Mouse (Mus musculus) embryonic facial prominence, embryonic 13.5 days (tissue): Measurements from ENCODE around the gene Nwd1. TPM values are rescaled to one million over a fixed set of nuclear protein-coding genes. Genes with fewer than 3 reads are reported as not detected.

Source experiments
- ATAC-seq: fragments of 200-750 bp; cut with Nextera tagmentation; 2 replicates; pipeline ENCODE4 v1.8.0; 2017; ENCODE audit warnings: low read depth; ENCODE audit not compliant: insufficient number of reproducible peaks, insufficient read depth, low FRiP score, low TSS enrichment
- H3K27ac ChIP-seq: fragments of 300-500 bp; sonication (generic); 2 replicates; pipeline ENCODE4 v1.5.1; 2015; ENCODE audit warnings: moderate library complexity, mild to moderate bottlenecking, inconsistent platforms
- H3K27me3 ChIP-seq: fragments of 300-500 bp; sonication (generic); 2 replicates; pipeline ENCODE4 v1.6.1; 2015; ENCODE audit warnings: mild to moderate bottlenecking, inconsistent platforms
- H3K36me3 ChIP-seq: fragments of 300-500 bp; sonication (generic); 2 replicates; pipeline ENCODE4 v1.6.1; 2015; ENCODE audit warnings: mild to moderate bottlenecking, inconsistent platforms
- H3K4me1 ChIP-seq: fragments of 300-500 bp; sonication (generic); 2 replicates; pipeline ENCODE4 v1.6.1; 2015; ENCODE audit warnings: inconsistent platforms
- H3K4me2 ChIP-seq: fragments of 300-500 bp; sonication (generic); 2 replicates; pipeline ENCODE4 v1.6.1; 2015; ENCODE audit warnings: moderate library complexity, mild to moderate bottlenecking, inconsistent platforms
- H3K4me3 ChIP-seq: fragments of 300-500 bp; sonication (generic); 2 replicates; pipeline ENCODE4 v1.5.1; 2015; ENCODE audit warnings: mild to moderate bottlenecking, inconsistent platforms
- H3K9ac ChIP-seq: fragments of 300-500 bp; sonication (generic); 2 replicates; pipeline ENCODE4 v1.6.1; 2015; ENCODE audit warnings: mild to moderate bottlenecking, inconsistent platforms
- H3K9me3 ChIP-seq: fragments of 300-500 bp; sonication (generic); 2 replicates; pipeline ENCODE4 v1.6.1; 2016; ENCODE audit warnings: inconsistent platforms
- WGBS: fragments of 180-500 bp; shearing (Covaris S2); methylation state at CpG from one replicate; pipeline ENCODE4 v1.1.7; 2015; ENCODE audit warnings: mixed read lengths; 5-methylcytosine and 5-hydroxymethylcytosine counted together
- polyA plus RNA-seq: library from polyadenylated mRNA; unstranded; fragments of >200 nt; fragmentation: Nextera tagmentation; extraction: Ambion mirVana; gene quantifications from 2 replicates; pipeline ENCODE4 v1.2.1, GENCODE M21; 2015

Gene Nwd1
- polyA plus RNA-seq, 1 experiment from 2014 or later = 0.10 TPM

GRCm38 (mm10) chr8:72753165-72753564 is 106.7 kb downstream of the Nwd1 start:
- Histone ChIP-seq H3K4me2 (no peak overlapping the region), H3K36me3 (peaks cover 95% of the 10 kb centered on the region), H3K4me3 (no peak overlapping the region), H3K4me1 (no peaks in the 10 kb centered on the region), H3K9ac (no peak overlapping the region), H3K27me3 (no peaks in the 10 kb centered on the region), H3K27ac (no peak overlapping the region), H3K9me3 (no peaks in the 10 kb centered on the region)
- no peak for ATAC-seq
- WGBS = 96% methylated on average over 9 of the region's 9 CpGs

- no peak overlapping the region for H3K27ac ChIP-seq
- no peaks in the 10 kb centered on the region for H3K4me1 ChIP-seq
- no peak overlapping the region for H3K9ac ChIP-seq
- H3K4me3 ChIP-seq = no peak overlapping the region
- no peaks in the 10 kb centered on the region for H3K27me3 ChIP-seq
- no peak overlapping the region for H3K4me2 ChIP-seq
- H3K9me3 ChIP-seq = no peaks in the 10 kb centered on the region
- WGBS = 87% methylated on average over 2 of the region's 2 CpGs
- peaks cover 95% of the 10 kb centered on the region for H3K36me3 ChIP-seq
- ATAC-seq = no peak
These were observed 107.3 kb downstream of the Nwd1 start for GRCm38 (mm10) chr8:72753781-72754180.

- H3K4me1 ChIP-seq = no peaks in the 10 kb centered on the region
- peaks cover 86% of the 10 kb centered on the region for H3K36me3 ChIP-seq
- H3K9ac ChIP-seq = no peak overlapping the region
- no peak overlapping the region for H3K4me2 ChIP-seq
- H3K27me3 ChIP-seq = no peaks in the 10 kb centered on the region
- H3K9me3 ChIP-seq = no peaks in the 10 kb centered on the region
- H3K4me3 ChIP-seq = no peak overlapping the region
- ATAC-seq = no peak
- 97% methylated on average over 2 of the region's 2 CpGs for WGBS
- no peak overlapping the region for H3K27ac ChIP-seq
These were observed 109.5 kb downstream of the Nwd1 start for GRCm38 (mm10) chr8:72756031-72756430.

GRCm38 (mm10) chr8:72756771-72757390 is 110.4 kb downstream of the Nwd1 start:
- ATAC-seq = 0 out of 2 replicates have a peak, but pooled peaks have one; percentile 4
- 97% methylated on average over 35 of the region's 35 CpGs for WGBS
- Histone ChIP-seq H3K4me3 (no peak overlapping the region), H3K27ac (no peak overlapping the region), H3K9ac (no peak overlapping the region), H3K9me3 (no peaks in the 10 kb centered on the region), H3K27me3 (no peaks in the 10 kb centered on the region), H3K4me1 (no peaks in the 10 kb centered on the region), H3K36me3 (peaks cover 77% of the 10 kb centered on the region), H3K4me2 (no peak overlapping the region)

- H3K4me2 ChIP-seq = no peak overlapping the region
- no peaks in the 10 kb centered on the region for H3K27me3 ChIP-seq
- no peak overlapping the region for H3K27ac ChIP-seq
- H3K9ac ChIP-seq = no peak overlapping the region
- no peaks in the 10 kb centered on the region for H3K4me1 ChIP-seq
- H3K4me3 ChIP-seq = no peak overlapping the region
- WGBS = 89% methylated on average over 15 of the region's 15 CpGs
- ATAC-seq = no peak
- H3K9me3 ChIP-seq = no peaks in the 10 kb centered on the region
- H3K36me3 ChIP-seq = peaks cover 70% of the 10 kb centered on the region
These were observed 111.1 kb downstream of the Nwd1 start for GRCm38 (mm10) chr8:72757426-72758195.

- no peak overlapping the region for H3K4me3 ChIP-seq
- no peaks in the 10 kb centered on the region for H3K27me3 ChIP-seq
- no peak overlapping the region for H3K4me2 ChIP-seq
- H3K9ac ChIP-seq = no peak overlapping the region
- ATAC-seq = no peak
- no peaks in the 10 kb centered on the region for H3K9me3 ChIP-seq
- H3K4me1 ChIP-seq = no peaks in the 10 kb centered on the region
- H3K36me3 ChIP-seq = peaks cover 63% of the 10 kb centered on the region
- H3K27ac ChIP-seq = no peak overlapping the region
These were observed 111.8 kb downstream of the Nwd1 start for GRCm38 (mm10) chr8:72758310-72758709.

DNA sequence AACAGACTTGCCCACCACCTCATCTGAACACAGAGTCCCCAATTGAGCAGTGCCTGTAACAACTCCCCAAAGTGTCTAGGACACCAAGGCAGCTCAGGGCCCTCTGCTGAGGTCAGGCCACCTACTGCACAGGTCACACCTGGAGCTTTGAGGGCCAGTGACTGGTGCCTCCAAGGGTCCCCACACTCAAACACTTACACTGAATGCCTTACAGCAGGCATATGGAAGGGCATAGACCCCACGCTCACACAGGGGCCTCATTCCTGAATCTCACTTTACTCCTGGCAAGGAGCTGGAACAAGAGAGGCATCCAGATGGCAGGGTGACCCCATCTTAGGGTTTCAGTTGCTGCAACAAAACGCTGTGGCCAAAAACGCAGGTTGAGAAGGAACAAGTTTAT is 113.7 kb downstream of the Nwd1 start:
- Histone ChIP-seq H3K9me3 (no peaks in the 10 kb centered on the region), H3K9ac (no peak overlapping the region), H3K4me3 (no peak overlapping the region), H3K4me1 (no peaks in the 10 kb centered on the region), H3K4me2 (no peak overlapping the region), H3K27me3 (no peaks in the 10 kb centered on the region), H3K36me3 (peaks cover 49% of the 10 kb centered on the region), H3K27ac (no peak overlapping the region)
- 93% methylated on average over 3 of the region's 3 CpGs for WGBS
- no peak for ATAC-seq

- no peaks in the 10 kb centered on the region for H3K4me1 ChIP-seq
These were observed 115.0 kb downstream of the Nwd1 start, which contains the start of gene F2rl3 for GRCm38 (mm10) chr8:72761322-72762051. F2rl3 (plus strand) TSS chr8:72761880.

DNA sequence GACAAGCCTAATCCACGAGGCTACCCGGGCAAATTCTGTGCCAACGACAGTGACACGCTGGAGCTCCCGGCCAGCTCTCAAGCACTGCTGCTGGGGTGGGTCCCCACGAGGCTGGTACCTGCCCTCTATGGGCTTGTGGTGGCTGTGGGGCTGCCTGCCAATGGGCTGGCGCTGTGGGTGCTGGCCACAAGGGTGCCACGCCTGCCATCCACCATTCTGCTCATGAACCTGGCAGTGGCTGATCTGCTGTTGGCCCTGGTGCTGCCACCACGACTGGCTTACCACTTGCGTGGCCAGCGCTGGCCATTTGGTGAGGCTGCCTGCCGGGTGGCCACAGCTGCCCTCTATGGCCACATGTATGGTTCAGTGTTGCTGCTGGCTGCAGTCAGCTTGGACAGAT is 115.8 kb downstream of the Nwd1 start:
- peaks cover 28% of the 10 kb centered on the region for H3K36me3 ChIP-seq
- H3K4me3 ChIP-seq = no peak overlapping the region
- H3K9ac ChIP-seq = no peak overlapping the region
- H3K4me1 ChIP-seq = peaks cover 4% of the 10 kb centered on the region; the same call in 1 of the 2 replicates
- no peaks in the 10 kb centered on the region for H3K27me3 ChIP-seq
- ATAC-seq = no peak
- no peak overlapping the region for H3K4me2 ChIP-seq
- H3K9me3 ChIP-seq = no peaks in the 10 kb centered on the region
- WGBS = 94% methylated on average over 12 of the region's 12 CpGs
- no peak overlapping the region for H3K27ac ChIP-seq

More at GRCm38 (mm10) chr8:72761322-72762051, 115.0 kb downstream of the Nwd1 start, which contains the start of gene F2rl3:
- no peaks in the 10 kb centered on the region for H3K27me3 ChIP-seq
- ATAC-seq = no peak
- 75% methylated on average over 7 of the region's 7 CpGs for WGBS
- H3K36me3 ChIP-seq = peaks cover 36% of the 10 kb centered on the region
- H3K9ac ChIP-seq = no peak within 1 kb of the TSS
- no peak within 1 kb of the TSS for H3K4me3 ChIP-seq
- H3K4me2 ChIP-seq = no peak within 1 kb of the TSS
- no peaks in the 10 kb centered on the region for H3K9me3 ChIP-seq
- no peak within 1 kb of the TSS for H3K27ac ChIP-seq

DNA sequence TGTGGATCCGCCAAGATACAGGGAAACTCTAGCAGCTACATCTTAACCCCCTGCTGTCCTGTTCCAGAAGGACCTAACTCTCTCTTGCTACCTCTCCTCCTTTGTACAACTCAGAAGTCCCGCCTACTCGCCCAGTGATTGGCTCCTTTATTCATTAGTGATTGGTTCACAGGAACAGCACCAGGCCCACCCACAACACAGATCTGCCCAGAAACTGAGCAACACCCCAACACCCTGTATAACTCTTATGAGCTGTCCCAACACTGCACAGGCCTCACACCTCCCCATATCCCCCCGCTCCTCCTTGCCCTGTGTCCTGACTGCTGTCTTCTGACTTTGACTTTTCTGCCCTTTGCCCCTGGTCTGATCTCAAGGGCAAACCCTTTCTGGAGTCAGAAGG is 119.2 kb downstream of the Nwd1 start:
- Histone ChIP-seq H3K9ac (no peak overlapping the region), H3K4me1 (peaks cover 4% of the 10 kb centered on the region; the same call in 1 of the 2 replicates), H3K27me3 (no peaks in the 10 kb centered on the region), H3K27ac (no peak overlapping the region), H3K4me3 (no peak overlapping the region), H3K36me3 (no peaks in the 10 kb centered on the region), H3K4me2 (no peak overlapping the region), H3K9me3 (no peaks in the 10 kb centered on the region)
- no peak for ATAC-seq
- WGBS = 68% methylated on average over 4 of the region's 4 CpGs

- Histone ChIP-seq H3K9me3 (no peaks in the 10 kb centered on the region), H3K4me3 (no peak overlapping the region), H3K9ac (no peak overlapping the region), H3K36me3 (no peaks in the 10 kb centered on the region), H3K4me1 (peaks cover 4% of the 10 kb centered on the region; the same call in 1 of the 2 replicates), H3K27me3 (no peaks in the 10 kb centered on the region), H3K4me2 (no peak overlapping the region), H3K27ac (no peak overlapping the region)
- WGBS = 26% methylated on average over 7 of the region's 7 CpGs
- ATAC-seq = no peak
These were observed 120.3 kb downstream of the Nwd1 start for GRCm38 (mm10) chr8:72766777-72767176.
